Mouse (Mus musculus): ENCODE data around the gene Olfr645.

The Olfr645 gene

DNA sequence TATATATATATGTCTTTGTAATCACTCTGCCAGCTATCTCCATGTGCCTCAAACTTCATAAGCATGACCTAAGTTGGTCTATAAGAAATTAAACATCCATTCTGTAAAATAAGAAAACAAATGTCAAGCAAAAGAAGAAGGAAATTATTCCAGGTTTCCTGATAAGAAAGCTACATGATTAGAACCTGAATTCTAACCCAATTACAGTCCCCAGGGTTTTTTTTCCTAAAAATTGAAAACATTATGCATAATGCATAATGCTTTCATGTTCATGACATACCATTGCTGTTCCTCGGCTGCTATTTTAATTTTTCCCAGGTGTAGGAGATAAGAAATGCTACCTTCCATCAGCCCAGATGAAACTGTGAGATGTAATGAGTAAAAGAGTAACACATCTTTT, at the start of gene Olfr645:
Gene Olfr645, minus strand, starts transcription at position 101 of the 400 bp plus-strand sequence.
- DNase-seq (ENCODE audit: low spot score), result no peak

DNA sequence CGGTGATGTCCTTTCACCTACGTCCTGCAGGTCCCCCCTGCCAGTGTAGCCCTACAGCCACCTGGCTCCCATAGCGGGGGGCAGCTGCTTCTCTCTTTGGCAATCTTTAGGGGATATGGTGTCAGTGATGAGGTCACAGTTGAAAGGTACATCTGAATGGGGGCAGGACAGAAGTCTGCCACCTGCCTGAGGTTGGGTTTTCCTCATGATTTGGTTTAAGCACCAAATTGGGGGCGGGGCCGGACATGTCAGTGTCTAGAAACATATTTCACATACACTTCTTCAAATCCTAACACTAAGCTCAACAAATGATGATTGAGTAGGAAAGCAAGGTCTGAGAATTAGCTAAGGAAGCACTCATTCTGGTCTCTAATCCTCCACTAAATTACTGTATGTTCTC, 44.5 kb upstream of the Olfr645 start, which contains the start of gene Ubqln5:
Gene Ubqln5, minus strand, starts transcription at position 101 of the 400 bp plus-strand sequence.
- no peak for DNase-seq (ENCODE audit: low spot score)

DNA sequence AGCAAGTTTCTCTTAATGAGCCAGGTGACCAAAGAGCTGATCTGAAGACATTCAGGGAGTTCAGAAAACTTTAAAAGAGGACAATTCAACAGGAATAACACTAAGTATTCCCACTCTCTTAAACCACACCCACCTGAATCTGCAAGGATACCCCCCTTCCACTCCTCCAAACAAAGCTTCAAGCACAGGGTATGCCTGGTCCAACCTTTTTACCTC, 19.4 kb upstream of the Olfr645 start, which contains the start of gene Olfr646:
Gene Olfr646, plus strand, starts transcription at position 117 of the 216 bp plus-strand sequence.
- no peak for DNase-seq (ENCODE audit: low spot score)

DNA sequence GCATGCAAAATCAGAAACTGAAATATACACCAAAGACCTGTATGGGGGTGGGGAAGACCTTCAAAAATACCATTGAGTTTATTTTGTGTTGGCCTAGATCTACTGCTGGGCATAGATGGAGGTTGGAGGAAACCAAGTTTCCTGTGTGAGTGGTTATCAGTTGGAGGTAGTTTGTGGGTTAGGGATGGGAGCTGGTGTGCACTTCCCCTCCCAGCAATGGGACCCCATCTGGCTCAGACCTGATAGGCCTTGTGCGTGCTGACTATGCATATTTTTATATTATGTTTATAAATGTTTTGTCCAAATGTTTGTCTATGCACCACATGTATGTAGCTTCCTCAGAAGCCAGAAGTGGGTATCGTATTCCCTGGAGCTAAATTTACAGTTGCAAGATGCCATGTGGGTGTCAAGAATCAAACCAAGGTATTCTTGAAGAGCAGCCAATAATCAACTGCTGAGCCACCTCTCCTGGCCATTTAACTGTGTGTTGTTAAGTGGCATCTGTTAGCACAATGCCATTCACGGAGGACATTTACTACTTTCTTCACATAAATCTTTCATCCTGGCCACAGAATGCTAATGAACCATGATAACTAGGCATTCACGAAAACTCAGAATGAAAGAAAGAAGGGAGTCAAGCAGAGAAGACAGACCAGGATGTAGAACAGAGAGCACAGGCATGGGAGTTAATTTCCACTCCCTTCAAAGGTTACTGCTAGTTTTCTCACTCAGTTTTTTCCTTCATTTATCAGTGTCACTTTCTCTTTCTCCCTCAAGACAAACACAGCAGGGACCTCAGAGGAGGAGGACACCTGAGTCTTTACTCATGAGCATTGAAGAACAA, 18.9 kb upstream of the Olfr645 start:
- DNase-seq (ENCODE audit: low spot score), result peak; percentile 5

DNA sequence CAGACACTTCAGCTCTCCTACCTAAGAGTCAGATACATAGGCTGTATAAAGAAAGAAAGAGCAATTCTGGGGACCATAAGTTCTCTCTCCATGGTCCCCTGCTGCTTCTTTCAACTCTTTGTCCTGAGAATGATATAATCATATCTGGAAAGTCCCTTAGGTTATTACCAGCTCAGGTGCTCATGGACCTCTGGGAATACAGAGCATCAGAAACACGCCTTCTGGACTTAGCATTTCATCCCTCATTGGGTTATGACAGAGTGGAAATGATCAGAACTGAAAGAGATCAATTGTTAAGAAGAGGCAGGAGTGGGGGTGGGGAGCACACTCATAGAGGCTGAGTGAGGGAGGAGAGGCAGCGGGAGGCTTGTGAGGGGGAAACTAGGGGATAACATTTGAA, 13.5 kb downstream of the Olfr645 start, which contains the start of gene Olfr644:
Gene Olfr644, minus strand, starts transcription at position 101 of the 400 bp plus-strand sequence.
- DNase-seq (ENCODE audit: low spot score), result no peak

DNA sequence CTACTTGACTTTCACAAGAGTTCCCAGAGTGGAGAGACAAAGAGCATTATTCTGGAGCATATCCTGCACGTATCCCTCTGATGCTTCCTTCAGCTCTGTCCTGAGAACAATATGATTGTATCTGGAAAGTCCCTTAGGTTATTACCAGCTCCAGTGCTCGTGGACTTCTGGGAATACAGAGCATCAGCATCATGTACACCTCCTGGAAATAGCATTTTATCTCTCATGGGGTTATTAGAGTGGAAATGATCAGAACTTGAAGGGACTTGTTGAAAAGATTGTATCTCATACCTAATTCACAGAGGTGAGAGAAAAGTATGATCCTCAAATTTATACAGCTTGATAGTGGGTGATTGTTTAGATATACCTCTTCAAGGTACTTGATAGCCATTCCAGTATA, 23.9 kb downstream of the Olfr645 start, which contains the start of gene 4930516K23Rik:
Gene 4930516K23Rik, minus strand, starts transcription at position 101 of the 400 bp plus-strand sequence.
- DNase-seq (ENCODE audit: low spot score), result no peak

DNA sequence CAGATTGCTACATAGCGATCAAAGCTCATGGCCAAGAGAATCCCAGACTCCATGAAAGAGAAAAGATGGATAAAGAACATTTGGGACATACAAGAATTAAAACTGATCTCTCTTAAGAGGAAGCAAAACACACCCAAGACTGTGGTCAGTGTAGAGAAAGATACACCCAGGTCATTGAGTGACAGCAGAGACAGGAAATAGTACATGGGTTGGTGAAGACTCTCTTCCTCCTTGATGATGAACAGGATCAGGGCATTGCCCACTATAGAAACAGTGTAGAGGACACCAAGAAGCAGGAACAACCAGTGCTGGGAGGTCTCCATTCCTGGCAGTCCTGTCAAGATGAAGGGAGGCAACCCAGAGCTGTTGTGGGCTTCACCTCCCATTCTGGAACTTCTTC, 26.1 kb downstream of the Olfr645 start:
- no peak for DNase-seq (ENCODE audit: low spot score)

DNA sequence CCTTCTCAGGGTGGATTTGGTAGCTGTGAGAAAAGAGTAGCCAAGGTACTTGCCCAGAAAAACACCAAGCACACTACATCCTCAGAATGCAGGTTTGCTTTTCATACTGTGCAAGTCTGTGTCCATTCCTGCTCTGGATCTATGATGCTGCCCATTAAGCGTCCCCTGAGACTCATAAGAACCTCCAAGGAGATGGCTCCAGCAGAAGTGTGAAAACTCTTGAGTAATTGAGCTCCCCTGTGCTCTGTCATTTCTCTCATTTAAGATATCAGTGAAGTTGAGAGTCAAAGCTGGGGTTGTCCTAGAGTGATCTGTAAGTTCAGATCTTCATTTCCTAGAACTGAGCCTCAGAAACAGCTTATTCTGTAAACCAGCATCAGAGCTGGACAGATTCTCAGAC, 32.7 kb downstream of the Olfr645 start, which contains the start of gene Olfr642:
Gene Olfr642, minus strand, starts transcription at position 101 of the 400 bp plus-strand sequence.
- DNase-seq (ENCODE audit: low spot score), result no peak

DNA sequence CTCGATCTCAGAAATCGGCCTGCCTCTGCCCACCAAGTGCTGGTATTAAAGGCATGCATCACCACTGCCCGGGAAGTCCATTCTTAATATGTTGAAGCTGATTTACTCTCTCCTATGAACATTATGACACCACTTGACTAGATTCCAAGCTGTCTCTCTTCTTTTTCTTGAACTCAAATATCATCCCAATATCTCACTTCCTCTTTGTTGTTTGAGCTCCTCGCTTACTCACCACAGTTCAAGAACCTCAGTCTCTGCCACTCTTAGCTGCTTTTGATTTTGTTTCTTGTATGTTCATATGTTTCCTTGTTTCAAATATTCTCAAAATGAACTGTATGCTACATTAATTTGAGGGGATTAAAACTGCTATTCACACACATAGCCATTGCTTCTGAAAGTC, 34.5 kb downstream of the Olfr645 start:
- no peak for DNase-seq (ENCODE audit: low spot score)

DNA sequence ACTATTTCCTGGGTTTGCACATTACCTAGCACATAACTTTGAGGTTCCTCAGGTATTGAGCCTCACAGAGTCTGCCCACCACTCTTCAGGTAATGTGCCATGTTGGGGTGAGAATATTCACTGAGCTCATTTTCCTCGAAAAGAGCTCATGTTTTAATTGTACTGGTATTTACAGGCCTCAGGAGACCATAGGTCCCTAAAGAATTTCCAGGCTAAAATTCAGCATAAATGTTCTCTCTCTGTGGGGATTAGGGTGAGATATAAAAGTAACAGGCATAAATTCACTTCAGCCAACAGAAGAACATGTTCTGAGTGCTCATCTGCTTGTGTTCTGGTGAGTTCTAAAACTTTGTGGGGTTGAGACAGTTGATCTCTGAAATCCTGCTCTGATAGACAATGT, 50.1 kb downstream of the Olfr645 start, which contains the start of gene Olfr641:
Gene Olfr641, plus strand, starts transcription at position 301 of the 400 bp plus-strand sequence.
- DNase-seq (ENCODE audit: low spot score), result no peak

Measured in embryo, embryonic 10 days (tissue).